Mouse (Mus musculus) E14TG2a.4 (cell line): ENCODE measurements at regions not wholly inside any gene's neighbourhood (a gene's known extent, or its start where the extent isn't known, plus 50 kb on each side); places are given as distances from the start of the nearest gene placed in this dataset.

Source experiments
- CTCF ChIP-seq: conservative IDR thresholded peaks from 2 replicates; pipeline ENCODE4 v1.5.1; 2014; ENCODE audit warnings: low read length
- NANOG ChIP-seq: IDR thresholded peaks from 2 replicates; pipeline ENCODE4 v1.6.1; 2014; ENCODE audit warnings: borderline replicate concordance, low read length, mixed read lengths
- POU5F1 ChIP-seq: IDR thresholded peaks from 2 replicates; pipeline ENCODE4 v1.6.1; 2014; ENCODE audit warnings: low read length, borderline replicate concordance

- TF ChIP-seq CTCF (no peak), POU5F1 (no peak), NANOG (no peak)
Observed at GRCm38 (mm10) chr19:48115728-48116127, 90.1 kb upstream of the Sorcs3 start.
